Mouse (Mus musculus) CH12.LX (cell line): ENCODE results near the gene Tmem41b.

Experiments
- CHD2 ChIP-seq: IDR thresholded peaks from 2 replicates; pipeline ENCODE4 v1.6.1; 2011; ENCODE audit warnings: low read length, improper control_type of control experiment
- CTCF ChIP-seq, 2 experiments: IDR thresholded peaks in 1 of 2; conservative IDR thresholded peaks in 1 of 2; 2 replicates each; pipeline ENCODE4 v1.5.1; 2011 to 2012; ENCODE audit warnings: low read depth in 2 of 2, low read length in 2 of 2, improper control_type of control experiment in 1 of 2, inconsistent platforms in 1 of 2, mild to moderate bottlenecking in 1 of 2, moderate library complexity in 1 of 2
- E2F4 ChIP-seq: IDR thresholded peaks from 2 replicates; pipeline ENCODE4 v1.6.1; 2011; ENCODE audit warnings: low read depth, low read length, improper control_type of control experiment; ENCODE audit not compliant: insufficient replicate concordance
- ELF1 ChIP-seq: IDR thresholded peaks from 2 replicates; pipeline ENCODE4 v1.6.1; 2014; ENCODE audit warnings: low read depth, mild to moderate bottlenecking, inconsistent platforms, low read length, improper control_type of control experiment
- EP300 ChIP-seq: IDR thresholded peaks from 2 replicates; pipeline ENCODE4 v1.6.1; 2011; ENCODE audit warnings: low read length, improper control_type of control experiment
- HCFC1 ChIP-seq: IDR thresholded peaks from 2 replicates; pipeline ENCODE4 v1.6.1; 2012; ENCODE audit warnings: low read depth, mild to moderate bottlenecking, inconsistent platforms, low read length, improper control_type of control experiment
- KAT2A ChIP-seq: IDR thresholded peaks from 2 replicates; pipeline ENCODE4 v1.6.1; 2012; ENCODE audit warnings: low read length, improper control_type of control experiment, inconsistent platforms; ENCODE audit not compliant: insufficient replicate concordance
- MAZ ChIP-seq: IDR thresholded peaks from 2 replicates; pipeline ENCODE4 v1.6.1; 2012; ENCODE audit warnings: low read depth, mild to moderate bottlenecking, inconsistent platforms, low read length, improper control_type of control experiment, moderate library complexity
- MYC ChIP-seq: IDR thresholded peaks from 2 replicates; pipeline ENCODE4 v1.6.1; 2011; ENCODE audit warnings: low read depth, mild to moderate bottlenecking, improper control_type of control experiment, low read length
- POLR2A ChIP-seq: IDR thresholded peaks from 2 replicates; pipeline ENCODE4 v1.6.1; 2011; ENCODE audit warnings: low read depth, mild to moderate bottlenecking, improper control_type of control experiment, low read length
- ZC3H11A ChIP-seq: IDR thresholded peaks from 2 replicates; pipeline ENCODE4 v1.6.1; 2012; ENCODE audit warnings: low read depth, mild to moderate bottlenecking, inconsistent platforms, low read length, improper control_type of control experiment
- ZNF384 ChIP-seq: IDR thresholded peaks from 2 replicates; pipeline ENCODE4 v1.6.1; 2012; ENCODE audit warnings: low read depth, low read length, improper control_type of control experiment, inconsistent platforms

- TF ChIP-seq MYC: no peak
- TF ChIP-seq EP300: no peak
- TF ChIP-seq CTCF (conservative IDR thresholded peaks at IDR 0.05 in 1 of 2, IDR thresholded peaks at IDR 0.05 in 1 of 2; ENCODE audit: low read depth in 2 of 2, low read length in 2 of 2): no peak
- TF ChIP-seq POLR2A: no peak
- no peak for TF ChIP-seq ELF1
- no peak for TF ChIP-seq ZNF384
- no peak for TF ChIP-seq KAT2A
- TF ChIP-seq MAZ: no peak
- TF ChIP-seq HCFC1: no peak
- no peak for TF ChIP-seq CHD2
- no peak for TF ChIP-seq ZC3H11A
- no peak for TF ChIP-seq E2F4
Measured at GRCm38 (mm10) chr7:109998388-109998787, 11.7 kb upstream of the Tmem41b start.
